Mouse (Mus musculus) liver, embryonic 11.5 days (tissue): ENCODE results near the gene D130052B06Rik. TPM values are rescaled to one million over a fixed set of nuclear protein-coding genes. Genes with fewer than 3 reads are reported as not detected.

Source experiments
- polyA plus RNA-seq: library from polyadenylated mRNA; unstranded; fragments of >200 nt; fragmentation: Nextera tagmentation; extraction: Ambion mirVana; gene quantifications from 2 replicates; pipeline ENCODE4 v1.2.1, GENCODE M21; 2014

D130052B06Rik gene
- polyA plus RNA-seq, 1 experiment from 2014 or later: not detected

Other genes starting within 250 kb of the D130052B06Rik start
- gene Ranbp17, start 85.6 kb upstream of the D130052B06Rik start, polyA plus RNA-seq: 8.5 and 9.9 TPM in 2 replicates
- gene Gabrp, start 20.3 kb upstream of the D130052B06Rik start, polyA plus RNA-seq: 0.83 and 1.5 TPM in 2 replicates